In genomic region chr9:31156594-31156993, GRCm38 (mm10) we compare ENCODE assay signal across 20 mouse cellular contexts. TPM values are rescaled to one million over a fixed set of nuclear protein-coding genes. Genes with fewer than 3 reads are reported as not detected.
DNase-seq lines count a peak whose midpoint lies in the region; ATAC-seq and TF ChIP-seq lines count a peak whose summit lies in the region.
"Had no signal": no experiment of that assay in that cellular context is flagged by ENCODE, and none has a peak within 500 bp of the region (broad histone marks: within the 10 kb centered on the region; RNA-seq: fewer than 3 reads in every experiment).

No protein-coding gene starts in this region.

- no peaks in the 10 kb centered on the region for H3K9me3 ChIP-seq in heart, embryonic 14.5 days (ENCODE audit: control insufficient read depth, low read length)
- H3K9me3 ChIP-seq in heart, embryonic 11.5 days (replicated peaks; ENCODE audit: control insufficient read depth, low read length): no peaks in the 10 kb centered on the region
- H3K9me3 ChIP-seq in heart, embryonic 16.5 days (replicated peaks; ENCODE audit: control insufficient read depth, low read length): no peaks in the 10 kb centered on the region
- no peaks in the 10 kb centered on the region for H3K9me3 ChIP-seq in heart, embryonic 12.5 days (replicated peaks)
- no peaks in the 10 kb centered on the region for H3K9me3 ChIP-seq in intestine, postnatal 0 days (ENCODE audit: control insufficient read depth)
- H3K9me3 ChIP-seq in intestine, embryonic 15.5 days: no peaks in the 10 kb centered on the region
- H3K9me3 ChIP-seq: embryonic facial prominence, embryonic 10.5 days; embryonic facial prominence, embryonic 12.5 days; forebrain, embryonic 13.5 days; forebrain, embryonic 15.5 days had no signal

- H3K4me1 ChIP-seq in heart, embryonic 14.5 days (ENCODE audit: control insufficient read depth in 2 of 2, insufficient read depth in 2 of 2, low read length in 2 of 2): peaks cover 0 to 3% of the 10 kb centered on the region in 2 experiments; a peak in 2 of 4 replicates
- H3K4me1 ChIP-seq in heart, embryonic 11.5 days (ENCODE audit: control insufficient read depth, insufficient read depth, low read length): peaks cover 3% of the 10 kb centered on the region; the same call in 1 of the 2 replicates
- H3K4me1 ChIP-seq in heart, embryonic 16.5 days (ENCODE audit: control insufficient read depth, insufficient read depth, low read length): peaks cover 11% of the 10 kb centered on the region
- H3K4me1 ChIP-seq in heart, embryonic 12.5 days (replicated peaks): peaks cover 21% of the 10 kb centered on the region
- H3K4me1 ChIP-seq in intestine, postnatal 0 days (replicated peaks; ENCODE audit: control insufficient read depth, insufficient read depth, low read length): no peaks in the 10 kb centered on the region
- H3K4me1 ChIP-seq in intestine, embryonic 15.5 days (replicated peaks): no peaks in the 10 kb centered on the region
- H3K4me1 ChIP-seq: embryonic facial prominence, embryonic 10.5 days; embryonic facial prominence, embryonic 12.5 days; forebrain, embryonic 13.5 days; forebrain, embryonic 15.5 days had no signal

- peaks cover 98% of the 10 kb centered on the region for H3K36me3 ChIP-seq in heart, embryonic 14.5 days (ENCODE audit: control insufficient read depth, insufficient read depth, low read length)
- peaks cover 29% of the 10 kb centered on the region for H3K36me3 ChIP-seq in heart, embryonic 11.5 days (ENCODE audit: control insufficient read depth, insufficient read depth, low read length)
- peaks cover 60% of the 10 kb centered on the region for H3K36me3 ChIP-seq in heart, embryonic 16.5 days (ENCODE audit: control insufficient read depth, insufficient read depth)
- peaks cover 84% of the 10 kb centered on the region for H3K36me3 ChIP-seq in heart, embryonic 12.5 days
- peaks cover 63% of the 10 kb centered on the region for H3K36me3 ChIP-seq in intestine, postnatal 0 days (ENCODE audit: control insufficient read depth, insufficient read depth)
- H3K36me3 ChIP-seq in intestine, embryonic 15.5 days: peaks cover 9% of the 10 kb centered on the region; the same call in 1 of the 2 replicates

- no peak overlapping the region for H3K4me2 ChIP-seq in heart, embryonic 14.5 days (ENCODE audit: low read length)
- H3K4me2 ChIP-seq in heart, embryonic 11.5 days: no peak overlapping the region
- H3K4me2 ChIP-seq in heart, embryonic 16.5 days (ENCODE audit: low read depth, low read length): no peak overlapping the region
- H3K4me2 ChIP-seq in heart, embryonic 12.5 days: no peak overlapping the region
- H3K4me2 ChIP-seq in intestine, postnatal 0 days (replicated peaks; ENCODE audit: low read depth): no peak overlapping the region
- no peak overlapping the region for H3K4me2 ChIP-seq in intestine, embryonic 15.5 days (replicated peaks)
- H3K4me2 ChIP-seq: embryonic facial prominence, embryonic 12.5 days; forebrain, embryonic 13.5 days; forebrain, embryonic 15.5 days had no signal

- H3K9ac ChIP-seq in heart, embryonic 14.5 days (ENCODE audit: low read length): no peak overlapping the region
- H3K9ac ChIP-seq in heart, embryonic 11.5 days (ENCODE audit: low read depth, low read length): no peak overlapping the region
- no peak overlapping the region for H3K9ac ChIP-seq in heart, embryonic 16.5 days (ENCODE audit: low read length)
- H3K9ac ChIP-seq in heart, embryonic 12.5 days: no peak overlapping the region
- no peak overlapping the region for H3K9ac ChIP-seq in intestine, postnatal 0 days (ENCODE audit: low read depth, low read length)
- no peak overlapping the region for H3K9ac ChIP-seq in intestine, embryonic 15.5 days
- H3K9ac ChIP-seq: embryonic facial prominence, embryonic 12.5 days; forebrain, embryonic 13.5 days; forebrain, embryonic 15.5 days had no signal

- no peaks in the 10 kb centered on the region for H3K27me3 ChIP-seq in heart, embryonic 14.5 days (ENCODE audit: control insufficient read depth, insufficient read depth, low read length)
- H3K27me3 ChIP-seq in heart, embryonic 11.5 days (ENCODE audit: control insufficient read depth, insufficient read depth, low read length): no peaks in the 10 kb centered on the region
- no peaks in the 10 kb centered on the region for H3K27me3 ChIP-seq in heart, embryonic 16.5 days (ENCODE audit: control insufficient read depth, insufficient read depth, low read length)
- H3K27me3 ChIP-seq in heart, embryonic 12.5 days (replicated peaks): no peaks in the 10 kb centered on the region
- no peaks in the 10 kb centered on the region for H3K27me3 ChIP-seq in intestine, postnatal 0 days (replicated peaks; ENCODE audit: control insufficient read depth, insufficient read depth, low read length)
- no peaks in the 10 kb centered on the region for H3K27me3 ChIP-seq in intestine, embryonic 15.5 days (replicated peaks)
- H3K27me3 ChIP-seq: embryonic facial prominence, embryonic 12.5 days; forebrain, embryonic 13.5 days; forebrain, embryonic 15.5 days had no signal

- H3K27ac ChIP-seq in heart, embryonic 14.5 days (replicated peaks in 1 of 2; ENCODE audit: control insufficient read depth in 1 of 2, insufficient read depth in 1 of 2, low read depth in 2 of 2, low read length in 2 of 2): no peak overlapping the region
- no peak overlapping the region for H3K27ac ChIP-seq in heart, embryonic 11.5 days (ENCODE audit: low read depth, low read length)
- H3K27ac ChIP-seq in heart, embryonic 16.5 days (ENCODE audit: low read length): no peak overlapping the region
- no peak overlapping the region for H3K27ac ChIP-seq in heart, embryonic 12.5 days (ENCODE audit: poor library complexity, severe bottlenecking)
- no peak overlapping the region for H3K27ac ChIP-seq in intestine, postnatal 0 days (ENCODE audit: low read depth, low read length)
- H3K27ac ChIP-seq in intestine, embryonic 15.5 days: no peak overlapping the region
- H3K27ac ChIP-seq: embryonic facial prominence, embryonic 10.5 days; embryonic facial prominence, embryonic 12.5 days; forebrain, embryonic 13.5 days; forebrain, embryonic 15.5 days had no signal

- peak; percentile 60; the same call in 1 of the 2 replicates for ATAC-seq in heart, embryonic 14.5 days (ENCODE audit: insufficient number of reproducible peaks, insufficient read depth, low FRiP score, low read depth)
- no peak for ATAC-seq in heart, embryonic 11.5 days (replicated peaks; ENCODE audit: insufficient number of reproducible peaks, low FRiP score, low TSS enrichment)
- ATAC-seq in heart, embryonic 16.5 days (replicated peaks; ENCODE audit: extremely low read depth, insufficient read depth, low FRiP score): peak; percentile 73
- ATAC-seq in heart, embryonic 12.5 days (ENCODE audit: insufficient number of reproducible peaks, low FRiP score): no peak
- peak; percentile 57 for ATAC-seq in intestine, postnatal 0 days
- no peak for ATAC-seq in intestine, embryonic 15.5 days
- ATAC-seq: activated CD4-positive, CD25-positive, alpha-beta regulatory T cell, adult 4 months; forebrain, embryonic 13.5 days; forebrain, embryonic 15.5 days had no signal

- DNase-seq in layer of hippocampus, adult 18-20 months (ENCODE audit: low spot score in 2 of 2): no peak
- DNase-seq: adrenal gland, adult 8-10 months; adrenal gland, postnatal 14 days; adrenal gland, postnatal 36 days; cerebellum, adult 11-12 months; cerebellum, adult 2 months; cerebellum, adult 9-10 months; cerebellum, postnatal 10 days; cerebellum, postnatal 25 days had no signal

- no peak overlapping the region for H3K4me3 ChIP-seq in heart, embryonic 14.5 days (ENCODE audit: control insufficient read depth in 1 of 2, insufficient read depth in 1 of 2, low read depth in 1 of 2, low read length in 2 of 2)
- H3K4me3 ChIP-seq in heart, embryonic 11.5 days (ENCODE audit: low read depth, low read length): no peak overlapping the region
- H3K4me3 ChIP-seq in heart, embryonic 16.5 days (ENCODE audit: low read length): no peak overlapping the region
- H3K4me3 ChIP-seq in heart, embryonic 12.5 days: no peak overlapping the region
- H3K4me3 ChIP-seq in intestine, postnatal 0 days (ENCODE audit: low read depth, low read length): no peak overlapping the region
- H3K4me3 ChIP-seq in intestine, embryonic 15.5 days (replicated peaks): no peak overlapping the region
- H3K4me3 ChIP-seq: embryonic facial prominence, embryonic 10.5 days; embryonic facial prominence, embryonic 12.5 days; forebrain, embryonic 13.5 days; forebrain, embryonic 15.5 days had no signal

- 51% methylated on average over 8 of the region's 8 CpGs for WGBS in heart, embryonic 14.5 days
- 69% methylated on average over 8 of the region's 8 CpGs for WGBS in heart, embryonic 11.5 days (ENCODE audit: insufficient replicate concordance)
- 55% methylated on average over 8 of the region's 8 CpGs for WGBS in heart, embryonic 16.5 days
- WGBS in heart, embryonic 12.5 days: 62% methylated on average over 8 of the region's 8 CpGs
- WGBS in intestine, postnatal 0 days: 80% methylated on average over 8 of the region's 8 CpGs
- 92% methylated on average over 8 of the region's 8 CpGs for WGBS in intestine, embryonic 15.5 days

- no peak for TF ChIP-seq CTCF in intestine, postnatal 0 days (IDR thresholded peaks at IDR 0.05; ENCODE audit: low read depth)

RNA-seq across cellular contexts. Expression of gene St14, which starts 24.9 kb away (rescaled TPM):
- polyA plus RNA-seq in heart, embryonic 14.5 days (2014; fragmentation: Nextera tagmentation; extraction: Ambion mirVana): 0.58 and 0.85 TPM in 2 replicates
- 0.63 and 0.96 TPM in 2 replicates for polyA plus RNA-seq in heart, embryonic 11.5 days (2014; fragmentation: Nextera tagmentation; extraction: Ambion mirVana)
- 3.6 and 6.2 TPM in 2 replicates for polyA plus RNA-seq in heart, embryonic 16.5 days (2015; fragmentation: Nextera tagmentation; extraction: Ambion mirVana)
- 1.3 and 1.5 TPM in 2 replicates for polyA plus RNA-seq in heart, embryonic 12.5 days (2016; fragmentation: Nextera tagmentation; extraction: Ambion mirVana)
- polyA plus RNA-seq in intestine, postnatal 0 days (2015; fragmentation: Nextera tagmentation; extraction: Ambion mirVana): 58.6 and 63.4 TPM in 2 replicates
- 73.9 and 82.5 TPM in 2 replicates for polyA plus RNA-seq in intestine, embryonic 15.5 days (2015; fragmentation: Nextera tagmentation; extraction: Ambion mirVana)
- total RNA-seq in layer of hippocampus, adult 18-20 months (2021): 1 to 10 TPM; 1.1 to 1.5 TPM

RNA-seq across cellular contexts. Expression of gene Aplp2, which starts 55.0 kb away (rescaled TPM):
- polyA plus RNA-seq in heart, embryonic 14.5 days (2014; fragmentation: Nextera tagmentation; extraction: Ambion mirVana): 385 and 386 TPM in 2 replicates
- 271 and 345 TPM in 2 replicates for polyA plus RNA-seq in heart, embryonic 11.5 days (2014; fragmentation: Nextera tagmentation; extraction: Ambion mirVana)
- 392 and 422 TPM in 2 replicates for polyA plus RNA-seq in heart, embryonic 16.5 days (2015; fragmentation: Nextera tagmentation; extraction: Ambion mirVana)
- 344 and 358 TPM in 2 replicates for polyA plus RNA-seq in heart, embryonic 12.5 days (2016; fragmentation: Nextera tagmentation; extraction: Ambion mirVana)
- 143 and 144 TPM in 2 replicates for polyA plus RNA-seq in intestine, postnatal 0 days (2015; fragmentation: Nextera tagmentation; extraction: Ambion mirVana)
- 210 and 215 TPM in 2 replicates for polyA plus RNA-seq in intestine, embryonic 15.5 days (2015; fragmentation: Nextera tagmentation; extraction: Ambion mirVana)
- total RNA-seq in layer of hippocampus, adult 18-20 months (2021): 100 to 1,000 TPM; 460 to 466 TPM

Comparison
In these comparisons a context has a peak if more than half of its experiments do, and no peak if none do; other contexts are left out.
1. ATAC-seq: peak in heart, embryonic 14.5 days (single experiment), heart, embryonic 16.5 days (single experiment) and intestine, postnatal 0 days (single experiment); none in heart, embryonic 11.5 days (single experiment), heart, embryonic 12.5 days (single experiment) and intestine, embryonic 15.5 days (single experiment).